Mouse (Mus musculus) lung, adult 2 months (tissue): ENCODE measurements around the gene Ctcfl. TPM values are rescaled to one million over a fixed set of nuclear protein-coding genes. Genes with fewer than 3 reads are reported as not detected.

Source experiments
- DNase-seq: peaks from one replicate; pipeline ENCODE4 v3.0.0; 2022
- H3K4me1 ChIP-seq: fragments of 200-500 bp; 2 replicates; pipeline ENCODE4 v1.6.1; 2011; ENCODE audit warnings: low read length; ENCODE audit not compliant: control insufficient read depth, insufficient read depth
- H3K4me3 ChIP-seq: fragments of 200-500 bp; replicated peaks from 2 replicates; pipeline ENCODE3; 2011; ENCODE audit warnings: low read depth, mild to moderate bottlenecking, control low read depth, low read length; ENCODE audit errors: extremely low read depth
- CTCF ChIP-seq: fragments of 200-500 bp; IDR thresholded peaks from 2 replicates; pipeline ENCODE4 v1.5.1; 2011; ENCODE audit warnings: mild to moderate bottlenecking, low read length, control low read depth; ENCODE audit not compliant: insufficient read depth
- POLR2A ChIP-seq: fragments of 200-500 bp; IDR thresholded peaks from 2 replicates; pipeline ENCODE4 v1.6.1; 2011; ENCODE audit warnings: low read depth, mild to moderate bottlenecking, control low read depth, low read length, borderline replicate concordance; ENCODE audit errors: extremely low read depth
- WGBS: fragments of 180-500 bp; shearing (Covaris S2); methylation state at CpG from one replicate; pipeline ENCODE4 v1.1.7; 2018; 5-methylcytosine and 5-hydroxymethylcytosine counted together
- polyA plus RNA-seq: library from polyadenylated mRNA; depleted of rRNA; stranded (reverse); fragments of >200 nt; gene quantifications from 2 replicates; pipeline ENCODE4 v1.2.3, GENCODE M21; 2012; rRNA removed

Ctcfl gene
- polyA plus RNA-seq: not detected in 2 replicates

GRCm38 (mm10) chr2:173119023-173119944 is at the start of gene Ctcfl:
Gene Ctcfl, minus strand, starts transcription at chr2:173119525.
- DNase-seq: no peak
- H3K4me3 ChIP-seq: no peak within 1 kb of the TSS
- no peak for TF ChIP-seq CTCF
- TF ChIP-seq POLR2A: no peak
- WGBS: 84% methylated on average over 35 of the region's 35 CpGs
- H3K4me1 ChIP-seq: no peaks in the 10 kb centered on the region

- no peak for DNase-seq
- 55% methylated on average over 5 of the region's 5 CpGs for WGBS
Measured at GRCm38 (mm10) chr2:173168411-173168851, 49.1 kb upstream of the Ctcfl start.

GRCm38 (mm10) chr2:173165357-173165756 is 46.0 kb upstream of the Ctcfl start:
- TF ChIP-seq POLR2A (no peak), CTCF (no peak)

More at GRCm38 (mm10) chr2:173168411-173168851, 49.1 kb upstream of the Ctcfl start:
- Histone ChIP-seq H3K4me3 (no peak overlapping the region), H3K4me1 (no peaks in the 10 kb centered on the region)
- TF ChIP-seq POLR2A (no peak), CTCF (no peak)

GRCm38 (mm10) chr2:173164946-173165345 is 45.6 kb upstream of the Ctcfl start:
- no peak for TF ChIP-seq CTCF
- no peak for TF ChIP-seq POLR2A
- no peak for DNase-seq
- H3K4me3 ChIP-seq: no peak overlapping the region
- no peaks in the 10 kb centered on the region for H3K4me1 ChIP-seq
- WGBS: 81% methylated on average over 10 of the region's 10 CpGs

More at GRCm38 (mm10) chr2:173165357-173165756, 46.0 kb upstream of the Ctcfl start:
- H3K4me3 ChIP-seq: no peak overlapping the region
- H3K4me1 ChIP-seq: no peaks in the 10 kb centered on the region
- no peak for DNase-seq
- 85% methylated on average over 10 of the region's 10 CpGs for WGBS

GRCm38 (mm10) chr2:173164358-173164757 is 45.0 kb upstream of the Ctcfl start:
- H3K4me1 ChIP-seq: no peaks in the 10 kb centered on the region
- no peak for DNase-seq
- H3K4me3 ChIP-seq: no peak overlapping the region
- WGBS: 43% methylated on average over 2 of the region's 2 CpGs
- TF ChIP-seq POLR2A (no peak), CTCF (peak; percentile 65)

- DNase-seq: no peak
- no peak for TF ChIP-seq POLR2A
- no peak for TF ChIP-seq CTCF
- Histone ChIP-seq H3K4me1 (no peaks in the 10 kb centered on the region), H3K4me3 (no peak overlapping the region)
- WGBS: 75% methylated on average over 8 of the region's 8 CpGs
Measured at GRCm38 (mm10) chr2:173163380-173163779, 44.1 kb upstream of the Ctcfl start.

GRCm38 (mm10) chr2:173159354-173160311 is 40.3 kb upstream of the Ctcfl start:
- Histone ChIP-seq H3K4me3 (no peak overlapping the region), H3K4me1 (no peaks in the 10 kb centered on the region)
- TF ChIP-seq CTCF: peak; percentile 82
- TF ChIP-seq POLR2A: no peak
- 34% methylated on average over 24 of the region's 24 CpGs for WGBS
- peak; percentile 44 for DNase-seq

GRCm38 (mm10) chr2:173158390-173159055 is 39.2 kb upstream of the Ctcfl start:
- TF ChIP-seq CTCF: no peak
- TF ChIP-seq POLR2A: no peak
- Histone ChIP-seq H3K4me1 (no peaks in the 10 kb centered on the region), H3K4me3 (no peak overlapping the region)
- DNase-seq: no peak
- 84% methylated on average over 19 of the region's 19 CpGs for WGBS
